Mouse (Mus musculus): ENCODE measurements around the gene Meox2. TPM values are rescaled to one million over a fixed set of nuclear protein-coding genes. Genes with fewer than 3 reads are reported as not detected.

Meox2 gene
- polyA plus RNA-seq, 1 experiment from 2014 or later, result 1.6 TPM

GRCm38 (mm10) chr12:37142080-37142703, 33.9 kb downstream of the Meox2 start:
- no peak for TF ChIP-seq CTCF (IDR thresholded peaks at IDR 0.05; ENCODE audit: low read depth)
- Histone ChIP-seq H3K9me3 (ENCODE audit: control insufficient read depth) (no peaks in the 10 kb centered on the region), H3K27me3 (replicated peaks; ENCODE audit: control insufficient read depth, insufficient read depth, low read length) (no peaks in the 10 kb centered on the region), H3K4me3 (ENCODE audit: low read depth, low read length) (no peak overlapping the region), H3K4me1 (replicated peaks; ENCODE audit: control insufficient read depth, insufficient read depth, low read length) (no peaks in the 10 kb centered on the region), H3K27ac (ENCODE audit: low read depth, low read length) (no peak overlapping the region), H3K9ac (ENCODE audit: low read depth, low read length) (no peak overlapping the region), H3K36me3 (ENCODE audit: control insufficient read depth, insufficient read depth) (no peaks in the 10 kb centered on the region), H3K4me2 (replicated peaks; ENCODE audit: low read depth) (no peak overlapping the region)
- no peak for ATAC-seq
- WGBS, result 39% methylated on average over 3 of the region's 3 CpGs

- no peaks in the 10 kb centered on the region for H3K4me1 ChIP-seq (replicated peaks; ENCODE audit: control insufficient read depth, insufficient read depth, low read length)
- no peak for TF ChIP-seq CTCF (IDR thresholded peaks at IDR 0.05; ENCODE audit: low read depth)
- H3K27me3 ChIP-seq (replicated peaks; ENCODE audit: control insufficient read depth, insufficient read depth, low read length), result no peaks in the 10 kb centered on the region
- WGBS, result 92% methylated on average over 1 of the region's 1 CpGs
- H3K4me3 ChIP-seq (ENCODE audit: low read depth, low read length), result no peak overlapping the region
- H3K36me3 ChIP-seq (ENCODE audit: control insufficient read depth, insufficient read depth), result no peaks in the 10 kb centered on the region
- H3K9ac ChIP-seq (ENCODE audit: low read depth, low read length), result no peak overlapping the region
- no peak overlapping the region for H3K4me2 ChIP-seq (replicated peaks; ENCODE audit: low read depth)
- ATAC-seq, result no peak
- no peaks in the 10 kb centered on the region for H3K9me3 ChIP-seq (ENCODE audit: control insufficient read depth)
- H3K27ac ChIP-seq (ENCODE audit: low read depth, low read length), result no peak overlapping the region
Measured at GRCm38 (mm10) chr12:37143879-37144278, 35.5 kb downstream of the Meox2 start.

DNA sequence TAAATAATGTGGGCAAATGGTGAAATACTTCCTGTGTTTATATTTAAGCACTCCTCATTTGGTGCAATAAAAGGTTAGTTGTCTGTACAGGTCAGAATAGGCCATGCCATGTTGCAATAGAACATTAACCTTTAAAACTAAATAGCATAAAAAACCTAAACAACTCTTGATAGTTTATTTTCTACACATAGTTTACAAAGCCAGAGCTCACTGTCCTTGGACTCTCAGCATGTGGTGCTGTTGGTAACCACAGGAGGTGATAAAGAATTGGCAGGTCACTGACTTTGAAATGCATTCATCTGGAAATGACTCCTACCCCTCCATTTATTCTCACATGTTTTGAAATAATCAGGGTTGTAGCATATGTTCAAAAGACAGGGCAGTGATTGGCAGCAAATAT, 59.4 kb downstream of the Meox2 start:
- no peak overlapping the region for H3K4me3 ChIP-seq (ENCODE audit: low read depth, low read length)
- no peaks in the 10 kb centered on the region for H3K27me3 ChIP-seq (replicated peaks; ENCODE audit: control insufficient read depth, insufficient read depth, low read length)
- peaks cover 2% of the 10 kb centered on the region; the same call in 1 of the 2 replicates for H3K4me1 ChIP-seq (replicated peaks; ENCODE audit: control insufficient read depth, insufficient read depth, low read length)
- no peaks in the 10 kb centered on the region for H3K36me3 ChIP-seq (ENCODE audit: control insufficient read depth, insufficient read depth)
- no peak overlapping the region for H3K27ac ChIP-seq (ENCODE audit: low read depth, low read length)
- no peak for TF ChIP-seq CTCF (IDR thresholded peaks at IDR 0.05; ENCODE audit: low read depth)
- ATAC-seq, result no peak
- no peak overlapping the region for H3K4me2 ChIP-seq (replicated peaks; ENCODE audit: low read depth)
- H3K9ac ChIP-seq (ENCODE audit: low read depth, low read length), result no peak overlapping the region
- no peaks in the 10 kb centered on the region for H3K9me3 ChIP-seq (ENCODE audit: control insufficient read depth)

GRCm38 (mm10) chr12:37173324-37173723, 65.0 kb downstream of the Meox2 start:
- H3K27me3 ChIP-seq (replicated peaks; ENCODE audit: control insufficient read depth, insufficient read depth, low read length), result no peaks in the 10 kb centered on the region
- 67% methylated on average over 3 of the region's 3 CpGs for WGBS
- no peak overlapping the region for H3K4me2 ChIP-seq (replicated peaks; ENCODE audit: low read depth)
- TF ChIP-seq CTCF (IDR thresholded peaks at IDR 0.05; ENCODE audit: low read depth), result no peak
- H3K36me3 ChIP-seq (ENCODE audit: control insufficient read depth, insufficient read depth), result no peaks in the 10 kb centered on the region
- no peaks in the 10 kb centered on the region for H3K9me3 ChIP-seq (ENCODE audit: control insufficient read depth)
- no peak overlapping the region for H3K4me3 ChIP-seq (ENCODE audit: low read depth, low read length)
- ATAC-seq, result no peak
- no peaks in the 10 kb centered on the region for H3K4me1 ChIP-seq (replicated peaks; ENCODE audit: control insufficient read depth, insufficient read depth, low read length)
- H3K27ac ChIP-seq (ENCODE audit: low read depth, low read length), result no peak overlapping the region
- no peak overlapping the region for H3K9ac ChIP-seq (ENCODE audit: low read depth, low read length)

DNA sequence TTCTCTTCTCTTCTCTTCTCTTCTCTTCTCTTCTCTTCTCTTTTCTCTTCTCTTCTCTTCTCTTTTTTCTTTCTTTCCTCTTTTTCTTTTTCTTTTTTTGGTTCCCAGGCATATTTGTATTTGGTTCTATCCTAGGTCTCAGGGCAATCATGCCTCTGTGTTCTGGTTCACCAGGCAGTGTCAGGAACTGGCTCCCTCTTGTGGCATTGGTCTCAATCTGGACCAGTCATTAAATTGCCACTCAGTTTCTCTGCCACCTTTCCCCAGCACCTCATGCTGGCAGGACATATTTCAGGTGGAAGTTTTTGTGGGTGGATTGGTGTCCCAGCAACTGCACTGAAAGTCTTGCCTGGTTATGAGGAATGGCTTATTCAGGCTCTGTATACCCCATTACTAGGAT, 75.3 kb downstream of the Meox2 start:
- no peak overlapping the region for H3K4me3 ChIP-seq (ENCODE audit: low read depth, low read length)
- no peak for ATAC-seq
- H3K36me3 ChIP-seq (ENCODE audit: control insufficient read depth, insufficient read depth), result no peaks in the 10 kb centered on the region
- no peak overlapping the region for H3K9ac ChIP-seq (ENCODE audit: low read depth, low read length)
- no peak overlapping the region for H3K27ac ChIP-seq (ENCODE audit: low read depth, low read length)
- no peaks in the 10 kb centered on the region for H3K4me1 ChIP-seq (replicated peaks; ENCODE audit: control insufficient read depth, insufficient read depth, low read length)
- no peaks in the 10 kb centered on the region for H3K27me3 ChIP-seq (replicated peaks; ENCODE audit: control insufficient read depth, insufficient read depth, low read length)
- H3K9me3 ChIP-seq (ENCODE audit: control insufficient read depth), result no peaks in the 10 kb centered on the region
- peak; percentile 72 for TF ChIP-seq CTCF (IDR thresholded peaks at IDR 0.05; ENCODE audit: low read depth)
- no peak overlapping the region for H3K4me2 ChIP-seq (replicated peaks; ENCODE audit: low read depth)

- 48% methylated on average over 5 of the region's 5 CpGs for WGBS
- H3K4me3 ChIP-seq (ENCODE audit: low read depth, low read length), result no peak overlapping the region
Measured at GRCm38 (mm10) chr12:37188940-37189488, 80.7 kb downstream of the Meox2 start.

More at GRCm38 (mm10) chr12:37188940-37189488, 80.7 kb downstream of the Meox2 start:
- ATAC-seq, result no peak
- TF ChIP-seq CTCF (IDR thresholded peaks at IDR 0.05; ENCODE audit: low read depth), result no peak
- no peak overlapping the region for H3K4me2 ChIP-seq (replicated peaks; ENCODE audit: low read depth)
- no peaks in the 10 kb centered on the region for H3K4me1 ChIP-seq (replicated peaks; ENCODE audit: control insufficient read depth, insufficient read depth, low read length)
- no peaks in the 10 kb centered on the region for H3K27me3 ChIP-seq (replicated peaks; ENCODE audit: control insufficient read depth, insufficient read depth, low read length)
- H3K36me3 ChIP-seq (ENCODE audit: control insufficient read depth, insufficient read depth), result no peaks in the 10 kb centered on the region
- H3K9me3 ChIP-seq (ENCODE audit: control insufficient read depth), result no peaks in the 10 kb centered on the region
- no peak overlapping the region for H3K27ac ChIP-seq (ENCODE audit: low read depth, low read length)
- H3K9ac ChIP-seq (ENCODE audit: low read depth, low read length), result no peak overlapping the region

Other genes starting within 250 kb of the Meox2 start
- 28.1 and 30.8 TPM in 2 replicates for gene Agmo, start 133.1 kb downstream of the Meox2 start, polyA plus RNA-seq (2015; fragmentation: Nextera tagmentation; extraction: Ambion mirVana)

Measured in intestine, postnatal 0 days (tissue).